Mouse (Mus musculus) c-Kit-positive CD71-positive TER-119-positive erythroid progenitor cells, embryonic 14.5 days (primary cell): ENCODE measurements around the gene Atic.

Experiments
- DNase-seq: peaks from one replicate; pipeline ENCODE4 v3.0.0-alpha.2; 2013; ENCODE audit warnings: low spot score

The Atic gene

GRCm38 (mm10) chr1:71556688-71557612, at the start of gene Atic:
TSS of gene Atic (plus strand) at chr1:71557150.
- peak; percentile 90 for DNase-seq

DNA sequence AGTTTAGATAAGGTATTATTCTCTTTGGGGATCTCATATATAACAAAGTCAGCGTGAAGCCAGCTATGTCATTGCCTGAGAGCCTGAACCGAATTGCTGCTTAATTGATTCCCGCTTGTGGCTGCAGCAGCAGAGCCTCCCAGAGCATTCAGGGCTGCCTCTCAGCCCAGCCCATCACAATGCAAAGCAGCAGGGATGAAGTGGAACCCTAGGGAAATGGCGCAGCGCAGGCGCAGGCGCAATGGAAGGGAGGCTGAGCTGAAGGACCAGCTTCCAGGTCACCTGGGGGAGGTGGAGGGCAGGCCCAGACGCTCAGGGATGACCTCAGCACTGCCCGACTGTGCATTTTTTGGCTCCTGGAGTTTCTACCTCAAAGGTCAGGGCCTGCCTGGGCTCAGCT, 49.7 kb upstream of the Atic start:
- DNase-seq: no peak

DNA sequence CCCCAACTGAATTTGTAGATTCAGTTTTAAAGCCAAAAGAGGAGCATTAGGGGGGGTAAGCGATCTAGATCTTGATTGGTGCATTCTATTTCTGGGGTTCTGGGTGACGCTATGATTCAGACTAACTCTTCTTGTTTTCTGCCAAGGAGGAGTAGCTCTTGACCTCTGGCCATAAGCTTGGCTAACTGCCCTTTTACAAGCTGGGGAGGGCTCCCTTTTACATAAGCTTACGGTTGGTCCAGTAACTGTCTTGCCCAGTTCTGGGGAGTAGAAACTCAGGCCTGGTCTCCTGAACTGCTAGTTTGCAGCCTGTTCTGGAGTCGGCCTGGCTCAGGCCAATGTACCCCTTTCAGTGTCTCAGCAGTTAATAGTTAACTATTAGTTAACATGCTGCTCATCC, 41.9 kb upstream of the Atic start:
- DNase-seq: no peak

GRCm38 (mm10) chr1:71528808-71529648, 27.9 kb upstream of the Atic start:
- no peak for DNase-seq

GRCm38 (mm10) chr1:71530779-71531178, 26.2 kb upstream of the Atic start:
- no peak for DNase-seq

- no peak for DNase-seq
Observed at GRCm38 (mm10) chr1:71531653-71532052, 25.3 kb upstream of the Atic start.

- no peak for DNase-seq
Observed at GRCm38 (mm10) chr1:71539641-71540040, 17.3 kb upstream of the Atic start.

- no peak for DNase-seq
Observed at GRCm38 (mm10) chr1:71540437-71540836, 16.5 kb upstream of the Atic start.

DNA sequence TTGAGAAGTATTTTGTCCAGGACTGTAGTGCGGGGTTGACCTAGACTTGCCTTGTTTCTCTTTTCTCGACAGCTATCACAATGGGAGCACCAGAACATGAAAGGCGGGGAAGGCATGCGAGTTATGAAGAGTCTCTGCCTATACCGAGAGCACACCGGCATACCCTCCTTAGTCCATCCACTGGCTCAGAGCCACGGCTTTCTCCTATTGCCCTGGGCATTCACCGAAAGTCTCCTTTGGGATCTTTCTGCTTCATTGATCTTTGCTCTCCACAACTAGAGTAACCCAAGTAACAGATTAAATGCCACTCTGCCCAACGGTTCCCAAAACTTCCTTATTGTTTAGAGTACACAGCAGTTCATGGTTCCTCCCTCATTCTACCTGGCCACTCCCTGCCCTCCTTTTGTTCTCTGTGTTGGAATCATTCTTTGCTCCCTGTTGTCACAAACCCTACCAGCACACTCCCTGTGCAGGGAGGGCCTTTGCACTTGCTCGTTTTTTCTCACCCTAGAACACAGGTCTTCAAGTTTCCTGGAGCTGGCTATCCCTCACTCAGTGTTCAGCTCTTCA, 6.2 kb upstream of the Atic start:
- DNase-seq: no peak

DNA sequence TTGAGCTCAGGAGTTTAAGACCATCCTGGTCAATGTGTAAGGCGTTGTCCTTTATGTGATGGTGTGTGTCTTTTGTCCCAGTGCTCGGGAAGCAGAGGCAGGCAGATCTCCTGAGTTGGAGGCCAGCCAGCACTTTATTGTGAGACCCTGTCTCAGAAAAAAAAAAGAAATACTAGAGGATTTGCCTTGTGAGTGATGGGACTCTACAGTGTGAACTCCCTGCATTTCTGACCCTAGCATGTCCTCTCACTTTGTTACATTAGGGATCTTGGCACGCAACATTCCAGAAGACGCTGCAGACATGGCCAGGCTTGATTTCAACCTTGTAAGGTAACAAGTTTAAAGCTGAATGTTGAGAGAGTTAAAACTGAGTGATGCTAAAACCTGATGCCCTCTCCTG, 3.7 kb downstream of the Atic start:
- DNase-seq: no peak

- no peak for DNase-seq
Observed at GRCm38 (mm10) chr1:71564291-71564690, 7.3 kb downstream of the Atic start.

DNA sequence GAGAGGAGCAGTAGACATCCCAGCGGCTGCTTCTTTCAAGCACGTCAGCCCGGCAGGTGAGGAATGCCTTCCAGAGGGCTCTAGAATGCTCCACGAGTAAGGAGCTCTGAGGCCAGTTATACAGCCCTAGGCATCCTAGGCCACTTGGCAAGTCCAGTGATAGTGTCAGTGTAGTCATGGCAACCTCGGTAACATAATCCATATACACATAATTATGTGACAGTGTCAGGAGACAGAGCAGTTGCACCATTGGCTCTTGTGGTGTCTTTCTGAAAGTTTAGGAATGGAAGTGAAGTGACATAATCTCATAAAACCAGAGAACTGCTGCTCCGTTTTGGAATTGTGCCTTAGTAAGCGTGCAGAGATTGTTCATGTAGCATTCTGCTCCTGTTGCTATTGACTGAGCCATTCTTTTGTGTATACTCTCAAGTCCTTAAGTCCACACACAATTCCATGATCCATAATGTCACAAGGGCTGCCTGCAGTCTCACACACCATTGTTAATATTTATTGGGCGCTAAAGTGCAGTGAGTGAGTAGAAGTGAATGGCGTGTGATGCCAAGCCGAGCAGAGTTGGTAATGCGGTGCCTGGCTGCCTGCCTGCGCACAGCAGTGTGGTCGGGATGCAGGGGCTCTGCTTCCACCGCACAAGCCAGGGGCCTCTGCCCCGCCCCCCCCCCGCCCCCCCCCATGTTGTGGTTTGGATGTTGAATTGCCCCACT, 11.1 kb downstream of the Atic start:
- DNase-seq: no peak

GRCm38 (mm10) chr1:71570116-71570515, 13.2 kb downstream of the Atic start:
- no peak for DNase-seq

GRCm38 (mm10) chr1:71575987-71576386, 19.0 kb downstream of the Atic start:
- no peak for DNase-seq

DNA sequence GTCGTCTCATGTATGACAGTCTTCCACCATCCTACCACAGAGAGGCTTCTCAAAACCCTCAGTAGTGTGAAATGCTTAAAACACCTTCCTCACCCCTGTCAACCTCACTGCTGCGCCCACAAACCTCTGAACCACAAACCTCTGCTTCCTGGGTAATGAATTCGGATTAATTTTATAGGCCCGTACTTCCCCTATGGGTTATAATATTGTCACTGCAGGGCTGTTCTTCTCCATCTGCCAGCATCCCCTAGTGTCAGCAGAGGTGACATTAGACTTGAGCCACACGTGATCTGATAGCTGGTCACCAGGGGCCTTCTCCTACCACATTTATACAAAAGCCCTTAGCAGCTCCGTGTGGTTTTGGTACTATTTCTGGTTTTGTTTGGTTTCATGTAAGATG, 19.9 kb downstream of the Atic start:
- DNase-seq: no peak

DNA sequence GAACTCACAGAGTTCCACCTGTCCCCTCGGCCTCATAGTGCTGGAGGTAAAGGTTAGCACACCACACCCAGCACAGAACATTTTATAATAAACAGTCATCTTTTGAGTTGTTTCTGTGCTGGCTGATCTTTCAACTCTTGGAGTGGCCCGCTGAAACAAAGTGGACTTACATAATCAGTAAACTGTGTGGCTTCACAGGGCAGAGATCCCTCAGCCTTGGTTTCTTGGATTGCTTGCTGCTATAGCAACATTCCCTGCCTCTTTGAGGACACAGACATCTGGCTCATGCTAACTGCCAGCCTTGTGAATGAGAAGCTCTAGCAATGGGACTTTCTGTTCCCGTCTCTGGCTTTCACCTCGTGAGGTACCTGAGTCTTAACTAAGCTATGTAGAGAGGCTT, 22.6 kb downstream of the Atic start:
- DNase-seq: no peak

DNA sequence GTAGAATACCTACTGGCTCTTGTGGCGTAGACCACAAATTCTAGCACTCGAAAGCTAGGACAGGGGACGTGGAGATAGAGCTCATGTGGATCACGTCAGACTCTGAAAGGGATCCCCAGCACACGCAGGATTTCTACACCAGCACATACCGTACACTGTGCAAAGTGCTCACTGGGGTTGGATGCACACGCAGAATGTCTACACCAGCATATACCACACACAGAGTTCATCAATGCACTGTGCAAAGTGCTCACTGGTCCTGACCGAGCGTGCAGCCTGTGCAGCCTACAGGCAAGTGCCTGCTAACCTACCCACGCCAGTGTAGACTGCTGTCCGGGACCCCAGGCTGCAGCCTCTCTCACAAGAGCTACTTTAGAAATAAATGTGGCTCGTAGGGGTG, 23.5 kb downstream of the Atic start:
- DNase-seq: no peak

GRCm38 (mm10) chr1:71583302-71583701, 26.4 kb downstream of the Atic start:
- no peak for DNase-seq

DNA sequence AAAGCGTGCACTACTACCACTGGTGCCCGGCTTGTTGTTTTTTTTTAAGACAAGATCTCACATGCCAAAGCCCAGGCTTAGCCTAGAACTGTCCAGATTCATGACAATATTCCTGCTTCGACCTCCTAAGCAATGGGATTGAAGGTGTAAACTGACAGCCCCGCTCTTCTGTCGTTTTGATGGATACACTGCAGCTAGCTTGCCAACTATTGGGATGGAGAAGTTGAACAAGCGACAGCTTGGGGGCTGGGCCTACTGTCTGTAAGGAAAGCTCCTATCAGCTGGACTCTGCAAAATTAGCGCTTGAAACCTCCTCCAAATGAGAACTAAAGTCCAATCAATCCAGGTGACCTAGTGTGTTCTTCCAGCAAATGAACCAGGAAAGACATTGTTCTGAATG, 26.9 kb downstream of the Atic start:
- DNase-seq: no peak

- no peak for DNase-seq
Observed at GRCm38 (mm10) chr1:71586658-71587057, 29.7 kb downstream of the Atic start.

GRCm38 (mm10) chr1:71590038-71590437, 33.1 kb downstream of the Atic start:
- DNase-seq: no peak

GRCm38 (mm10) chr1:71593184-71593583, 36.2 kb downstream of the Atic start:
- no peak for DNase-seq
